Mouse (Mus musculus) R1 (cell line): Measurements from ENCODE around the gene Cask.
"Not testable (repeated sequence)": the region's sequence is repeated elsewhere in the genome, so short reads cannot be mapped to it uniquely, and the experiment has no call there.

ENCODE experiments used
- DNase-seq: peaks from one replicate; pipeline ENCODE4 v3.0.0-alpha.2; 2018; ENCODE audit warnings: low read depth, low spot score

Cask gene

DNA sequence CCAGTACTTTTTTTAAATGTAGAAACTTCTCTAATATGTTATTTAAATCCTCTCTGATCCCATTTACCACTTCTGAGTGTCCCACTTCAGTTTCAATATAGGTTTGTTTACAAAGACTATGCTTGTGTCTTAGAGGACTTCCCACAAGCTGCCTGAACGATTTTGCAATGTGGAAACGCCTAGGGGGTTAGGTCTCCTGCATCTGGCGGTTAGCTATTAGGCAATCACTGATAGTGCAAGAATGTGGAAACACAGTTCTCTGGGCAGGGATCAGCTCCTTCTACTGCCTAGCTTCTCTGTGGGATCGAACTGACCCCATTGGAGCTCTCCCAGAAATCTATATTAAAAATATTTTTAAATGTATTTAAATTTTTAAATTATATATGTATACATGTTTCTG lies at the start of gene Cask:
TSS of gene Cask (minus strand) at position 83 of the 400 bp plus-strand sequence.
- DNase-seq, result no peak

DNA sequence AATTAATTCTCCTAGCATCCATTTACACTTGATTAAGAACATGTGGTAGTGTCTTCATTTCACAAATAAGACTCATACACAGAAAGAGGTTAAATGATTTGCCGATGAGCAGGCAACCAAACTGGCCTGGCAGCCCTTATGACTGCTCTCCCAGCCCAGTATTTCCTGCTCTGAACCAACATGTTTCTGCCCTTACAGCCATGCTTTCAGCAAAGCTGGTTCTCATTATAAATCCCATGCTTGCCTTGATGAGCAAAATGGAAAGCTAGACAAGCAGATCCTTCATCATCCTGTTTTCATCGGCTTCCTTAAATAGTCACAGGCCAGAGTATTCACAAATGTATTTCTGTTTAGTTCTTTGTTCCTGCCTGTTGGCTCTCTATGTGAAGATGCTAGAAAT lies 38.8 kb upstream of the Cask start:
- DNase-seq, result no peak

DNA sequence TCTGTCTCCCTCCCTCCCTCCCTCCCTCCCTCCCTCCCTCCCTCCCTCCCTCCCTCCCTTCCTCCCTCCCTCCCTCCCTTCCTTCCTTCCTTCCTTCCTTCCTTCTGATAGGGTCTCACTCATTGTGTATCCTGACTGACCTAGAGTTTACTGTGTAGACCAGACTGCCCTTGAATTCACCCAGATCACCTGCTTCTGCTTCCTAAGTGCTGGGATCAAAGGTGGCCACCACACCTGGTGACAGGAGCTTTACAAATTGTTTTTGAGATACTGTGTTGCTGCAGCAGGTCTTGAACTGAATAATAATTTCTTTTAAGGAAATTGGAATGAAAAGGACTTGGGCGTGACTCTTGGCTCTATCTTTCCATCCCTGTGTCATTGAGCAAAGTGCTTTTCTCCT lies 33.2 kb upstream of the Cask start:
- no peak for DNase-seq

DNA sequence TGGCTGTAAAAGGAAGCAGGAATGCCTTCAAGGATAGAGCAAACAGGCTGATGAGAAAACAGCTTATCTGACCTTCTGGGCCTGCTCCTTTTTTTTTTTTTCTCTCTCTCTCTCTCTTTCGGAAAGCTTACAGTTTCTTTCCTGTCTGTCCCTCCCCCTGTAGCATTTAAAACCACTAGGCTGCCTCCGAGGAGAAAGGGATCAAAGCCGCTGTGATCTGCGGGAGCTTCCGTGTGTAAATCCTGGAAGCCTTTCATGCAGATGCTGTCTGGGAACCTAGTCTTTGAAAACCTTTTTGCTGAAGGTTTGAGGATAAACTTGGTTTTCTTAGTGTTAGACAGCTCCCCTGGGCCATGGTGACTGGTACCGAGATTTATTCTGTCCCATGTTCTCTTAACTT lies 30.8 kb upstream of the Cask start:
- DNase-seq, result peak; percentile 71

DNA sequence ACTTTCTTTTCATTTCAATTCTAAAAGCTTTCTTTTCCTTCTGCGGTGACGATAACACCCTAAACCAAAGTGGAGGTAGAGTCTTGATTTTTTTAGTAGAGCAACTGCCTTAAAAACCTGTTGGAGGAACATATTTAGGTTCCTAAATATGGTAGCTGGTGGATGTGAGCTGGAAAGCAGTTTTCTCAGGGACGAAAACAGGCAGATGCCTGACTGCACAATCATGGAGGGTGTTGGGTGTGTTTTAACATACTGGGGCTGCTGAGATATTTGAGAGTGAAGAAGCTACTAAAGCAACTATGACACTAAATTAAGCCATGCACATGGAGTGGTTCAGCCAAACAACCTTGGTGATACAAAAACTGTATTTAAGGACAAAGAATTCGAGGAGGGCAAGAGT lies 9.0 kb upstream of the Cask start:
- DNase-seq, result no peak

DNA sequence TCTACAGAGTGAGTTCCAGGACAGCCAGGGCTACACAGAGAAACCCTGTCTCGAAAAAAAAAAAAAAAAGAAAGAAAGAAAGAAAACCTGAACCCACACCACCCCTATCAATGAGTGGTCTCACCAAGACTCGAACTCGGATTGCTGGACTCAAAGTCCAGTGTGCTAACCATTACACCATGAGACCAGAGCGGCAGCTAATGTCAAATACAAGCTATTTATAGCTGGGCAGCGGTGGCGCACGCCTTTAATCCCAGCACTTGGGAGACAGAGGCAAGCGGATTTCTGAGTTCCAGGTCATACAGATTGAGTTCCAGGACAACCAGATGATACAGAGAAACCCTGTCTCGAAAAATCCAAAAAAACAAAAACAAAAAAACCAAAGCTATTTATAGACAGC lies 7.9 kb upstream of the Cask start:
- DNase-seq, result peak; percentile 49

DNA sequence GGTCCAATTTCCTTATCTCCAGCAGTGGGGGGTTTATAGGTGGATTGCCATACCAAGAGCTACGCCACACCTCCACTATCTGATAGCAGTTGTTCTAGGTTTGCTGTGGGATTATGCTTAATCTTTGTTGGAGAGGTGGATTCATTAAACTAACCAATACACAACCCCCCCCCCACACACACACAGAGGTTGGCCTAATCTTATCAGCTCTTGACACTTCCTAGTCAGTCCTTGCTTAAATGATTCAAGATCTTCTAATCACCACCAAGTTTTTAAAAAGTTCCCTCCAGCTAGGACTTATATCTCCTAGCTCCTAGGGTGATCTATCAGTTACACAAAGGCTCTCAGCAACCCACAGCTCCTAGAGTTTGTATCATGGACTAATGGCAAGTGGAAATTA lies 2.7 kb downstream of the Cask start:
- DNase-seq, result no peak

DNA sequence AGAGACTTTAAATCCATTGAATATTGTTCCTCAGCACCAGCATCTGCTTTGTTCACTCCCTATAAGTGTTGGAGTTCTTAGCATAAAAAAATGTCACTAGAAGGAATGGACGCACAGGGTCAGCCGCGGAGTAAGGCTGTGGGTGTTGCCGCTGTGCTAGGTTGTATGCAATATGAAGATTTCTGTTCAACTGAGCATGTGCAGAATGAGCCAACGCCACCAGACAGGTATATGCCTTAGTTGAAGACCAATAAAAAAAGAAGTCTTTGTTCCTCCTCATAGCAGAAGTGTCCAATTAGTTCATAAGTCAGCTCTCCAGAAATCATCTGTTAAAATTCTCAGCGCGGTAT lies 3.7 kb downstream of the Cask start:
- no peak for DNase-seq

DNA sequence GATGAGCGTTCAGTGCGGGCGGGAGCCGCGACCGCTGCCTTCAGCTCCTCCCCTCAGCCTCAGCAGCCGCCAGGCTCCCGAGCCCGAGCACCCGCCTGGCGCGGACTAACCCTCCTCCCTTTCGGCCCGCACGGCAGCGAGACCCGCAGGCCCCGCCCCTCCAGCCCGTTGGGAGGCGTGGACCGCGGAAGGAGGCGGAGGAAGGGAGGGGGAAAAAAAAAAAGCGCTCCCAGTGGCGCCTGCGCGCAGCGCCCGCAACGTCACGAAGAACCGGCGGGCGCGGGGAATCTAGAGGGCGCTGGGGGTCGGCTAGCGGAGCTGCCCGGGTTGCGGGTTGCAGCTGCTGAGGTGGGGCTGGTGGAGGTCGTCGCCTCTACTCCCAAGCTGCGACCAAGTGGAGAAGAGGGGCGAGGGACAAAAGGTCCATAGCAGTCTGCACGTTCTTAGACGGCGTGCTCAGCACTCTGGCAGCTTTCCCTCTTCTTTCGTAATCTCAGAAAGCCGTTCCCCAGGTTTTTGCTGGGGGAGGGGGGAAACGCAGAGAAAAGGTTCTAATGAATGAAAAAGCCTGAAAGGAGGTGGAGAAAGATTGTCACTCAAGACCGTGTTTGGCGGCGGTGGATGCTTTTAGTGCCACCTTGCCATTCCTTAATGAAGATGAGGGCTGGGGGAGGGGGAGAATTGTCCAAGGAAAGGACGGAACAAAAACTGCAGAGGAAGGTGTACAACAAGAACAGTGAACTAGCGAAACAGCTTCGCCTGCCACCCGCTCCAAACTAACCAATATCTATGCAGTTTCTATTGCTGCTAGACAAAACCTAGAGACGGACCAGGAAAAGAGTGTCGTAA lies 4.3 kb downstream of the Cask start:
- peak; percentile 82 for DNase-seq

DNA sequence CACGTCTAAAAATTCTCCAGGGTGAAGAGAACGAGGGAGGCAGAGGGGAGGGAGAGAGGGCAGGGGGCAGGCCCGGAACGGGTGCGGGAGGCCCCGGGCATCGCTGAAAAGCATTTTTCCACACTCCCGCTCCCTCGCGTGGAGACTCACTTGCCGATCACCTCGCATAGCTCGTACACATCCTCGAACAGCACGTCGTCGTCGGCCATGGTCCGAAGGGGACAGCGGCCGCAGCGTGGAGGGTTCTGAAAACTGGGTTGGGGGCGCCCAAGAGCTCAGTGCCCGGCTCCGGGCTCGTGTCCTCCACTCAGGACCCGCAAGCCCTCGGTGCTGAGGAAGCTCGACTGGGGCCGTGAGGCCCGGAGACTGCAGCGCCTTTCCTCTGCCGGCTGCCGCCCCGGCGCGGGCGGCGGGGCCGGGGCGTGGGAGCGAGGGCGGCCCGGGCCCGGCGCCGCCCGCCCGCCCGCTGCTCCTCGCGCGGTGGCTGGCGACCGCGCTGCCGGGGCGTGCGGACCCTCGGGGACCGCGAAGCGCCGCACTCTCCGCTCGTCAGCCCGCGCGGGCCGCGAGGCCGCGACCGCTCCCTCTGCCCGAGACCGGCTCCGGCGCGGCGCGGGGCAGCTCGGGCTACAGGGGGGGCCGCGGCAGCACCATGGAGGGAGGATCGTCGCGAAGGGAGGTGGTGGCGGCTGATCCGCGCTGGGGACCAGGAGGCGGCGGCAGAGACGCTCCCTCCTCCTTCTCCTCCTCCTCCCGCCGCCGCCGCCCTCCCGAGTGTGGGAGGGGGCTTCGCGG lies 5.1 kb downstream of the Cask start:
- DNase-seq, result peak; percentile 24

DNA sequence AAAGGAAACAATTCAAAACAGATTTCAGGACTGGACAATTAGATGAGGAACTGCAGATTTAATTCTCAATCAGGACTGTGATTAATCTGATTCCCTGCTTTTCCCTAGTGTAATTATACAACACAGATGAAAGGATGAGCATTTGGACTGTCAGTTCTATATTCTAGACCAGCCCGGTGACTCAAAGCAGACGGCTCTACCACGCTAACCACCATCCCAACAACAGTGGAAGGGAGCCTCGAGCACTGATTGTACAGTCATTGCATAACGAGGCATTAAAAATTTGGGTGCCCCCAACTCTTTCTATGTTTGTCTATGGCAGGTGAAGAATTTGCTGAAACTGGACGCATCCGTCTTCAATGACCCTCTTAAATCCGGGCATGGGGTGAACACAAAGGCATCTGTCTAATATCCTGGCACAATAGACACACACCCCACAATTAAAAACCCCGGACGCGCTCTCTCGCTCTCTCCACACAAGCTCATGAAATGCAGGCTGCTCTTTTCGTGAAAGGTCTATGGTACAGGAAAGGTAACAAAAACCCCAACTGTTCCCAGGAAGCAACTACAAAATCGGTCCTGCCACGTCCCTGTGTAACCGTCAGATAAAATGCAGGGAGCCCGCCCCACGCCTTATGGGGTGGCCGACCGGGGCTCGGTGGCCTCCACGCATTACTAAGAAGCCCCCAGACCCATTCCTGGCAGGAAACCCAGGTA lies 5.9 kb downstream of the Cask start:
- DNase-seq, result peak; percentile 15

DNA sequence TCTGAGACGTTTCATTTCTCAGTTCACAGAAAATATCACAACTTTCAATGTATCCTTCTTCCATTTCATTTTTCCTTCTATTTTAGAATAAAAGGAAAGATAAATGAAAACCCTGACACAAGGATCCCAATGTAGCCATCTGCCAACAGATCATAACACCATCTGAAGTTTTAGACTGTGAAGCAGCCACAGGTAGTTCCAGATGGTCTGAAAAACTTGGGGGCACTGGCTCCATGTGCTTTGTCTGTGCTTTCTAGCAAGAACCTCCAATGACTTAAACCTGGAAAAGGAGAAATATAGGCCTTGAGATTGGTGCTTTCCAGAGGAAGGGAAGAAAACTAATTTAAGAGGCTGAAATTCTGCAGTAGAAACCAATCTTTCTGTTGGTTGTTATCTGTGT lies 28.4 kb downstream of the Cask start:
- DNase-seq, result no peak

DNA sequence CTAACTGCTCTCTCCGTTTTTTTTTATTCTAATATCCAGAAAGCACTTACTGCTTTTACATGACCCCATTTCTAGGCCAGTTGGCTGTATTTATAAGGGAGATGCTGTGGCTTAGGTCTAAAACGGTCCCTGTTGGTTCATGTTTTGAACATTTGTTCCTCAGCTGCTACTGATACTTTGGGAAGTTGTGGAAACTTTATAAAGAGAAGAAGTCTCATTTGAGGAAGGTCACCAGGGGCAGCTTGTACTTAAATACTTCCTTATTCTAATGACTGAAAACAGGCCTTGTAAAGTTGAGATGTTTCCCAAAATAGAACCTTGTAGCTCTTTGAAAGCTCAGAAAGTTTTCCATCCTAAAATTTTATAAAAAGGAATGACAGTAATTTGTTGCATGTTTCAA lies 52.4 kb downstream of the Cask start:
- no peak for DNase-seq

DNA sequence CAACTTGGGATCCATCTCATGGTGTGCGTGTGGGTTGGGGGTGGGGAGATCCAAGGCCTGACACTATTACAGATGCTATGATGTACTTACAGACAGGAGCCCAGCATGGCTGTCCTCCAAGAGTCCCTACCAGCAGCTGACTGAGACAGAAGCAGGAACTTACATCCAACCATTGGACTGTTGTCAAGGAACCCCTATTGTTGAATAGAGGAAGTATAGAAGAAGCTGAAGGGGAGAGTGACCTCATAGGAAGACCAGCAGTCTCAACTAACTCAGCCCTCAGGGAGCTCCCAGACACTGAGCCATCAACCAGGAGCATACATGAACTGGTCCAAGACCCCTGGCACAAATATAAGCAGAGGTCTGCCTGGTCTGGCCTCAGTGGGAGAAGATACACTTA lies 85.5 kb downstream of the Cask start:
- no peak for DNase-seq

DNA sequence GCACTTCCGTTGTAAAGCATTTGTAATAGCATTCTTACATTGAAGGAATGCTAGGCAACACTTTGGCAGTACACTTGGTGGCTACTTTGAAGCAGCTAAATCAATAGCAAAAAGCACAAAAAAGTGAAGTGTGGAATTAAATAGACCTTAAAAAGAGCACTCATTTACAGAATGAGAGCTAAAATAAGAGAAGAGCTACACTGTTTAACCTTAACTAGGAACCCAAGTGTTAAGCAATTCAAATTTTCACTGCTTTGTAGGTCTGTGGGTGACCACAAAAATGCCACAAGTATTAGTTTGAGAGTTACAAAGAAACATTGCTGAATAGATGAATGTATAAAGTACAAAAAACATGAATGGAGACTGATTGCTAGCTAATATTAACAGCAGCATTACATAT lies 86.1 kb downstream of the Cask start:
- DNase-seq, result no peak

DNA sequence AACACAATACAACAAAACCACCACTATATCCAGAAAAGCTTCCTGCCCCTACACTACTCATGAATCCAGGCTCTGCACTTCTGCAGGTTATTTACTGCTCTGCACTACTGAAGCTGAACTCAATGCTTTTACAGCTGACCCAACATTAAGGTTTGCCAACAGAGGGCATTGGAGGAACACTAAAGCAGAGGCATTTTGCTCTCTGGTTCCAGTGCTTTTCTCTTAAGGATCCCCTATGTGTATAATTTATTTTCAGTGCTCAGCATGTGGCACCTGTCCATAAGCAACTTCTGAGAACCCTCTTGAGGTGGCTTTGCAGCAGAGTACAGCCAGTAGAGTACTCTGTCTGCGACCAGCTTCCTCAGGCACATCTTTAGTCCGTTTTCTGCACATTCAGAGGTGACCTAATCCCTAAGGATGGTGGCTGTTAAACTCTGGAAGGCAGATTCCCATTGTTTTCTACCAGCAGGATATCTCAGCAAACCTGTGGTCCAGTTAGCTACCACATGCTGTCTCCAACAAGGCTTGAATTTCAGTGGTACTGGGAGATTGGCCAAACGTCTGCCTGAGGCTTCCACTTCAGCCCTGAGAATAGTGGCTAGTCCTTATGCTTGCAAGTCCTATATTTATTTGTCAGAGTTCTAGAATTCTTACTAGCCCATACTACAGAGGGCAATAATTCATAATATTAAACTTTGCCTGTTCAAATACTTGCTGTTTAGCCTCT lies 93.7 kb downstream of the Cask start:
- peak; percentile 29 for DNase-seq

DNA sequence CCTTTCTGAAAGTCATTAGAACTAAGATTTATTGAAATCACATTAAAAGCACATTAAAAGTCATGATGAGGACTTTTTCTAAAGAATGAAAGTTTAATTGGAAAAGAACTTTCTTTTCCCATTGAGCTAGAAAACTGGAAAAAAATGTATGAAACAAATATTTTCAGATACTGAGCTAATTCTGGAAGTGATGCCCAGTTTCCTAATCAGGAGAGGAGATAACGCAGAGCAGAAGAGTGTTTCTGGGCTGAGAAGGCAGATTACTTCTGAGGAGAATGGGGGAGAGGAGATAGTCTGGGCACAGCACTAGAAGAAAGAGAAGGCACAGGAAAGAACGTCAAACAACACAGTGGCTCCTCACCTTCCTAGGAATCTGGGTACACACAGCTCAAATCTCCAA lies 110.1 kb downstream of the Cask start:
- DNase-seq, result no peak

DNA sequence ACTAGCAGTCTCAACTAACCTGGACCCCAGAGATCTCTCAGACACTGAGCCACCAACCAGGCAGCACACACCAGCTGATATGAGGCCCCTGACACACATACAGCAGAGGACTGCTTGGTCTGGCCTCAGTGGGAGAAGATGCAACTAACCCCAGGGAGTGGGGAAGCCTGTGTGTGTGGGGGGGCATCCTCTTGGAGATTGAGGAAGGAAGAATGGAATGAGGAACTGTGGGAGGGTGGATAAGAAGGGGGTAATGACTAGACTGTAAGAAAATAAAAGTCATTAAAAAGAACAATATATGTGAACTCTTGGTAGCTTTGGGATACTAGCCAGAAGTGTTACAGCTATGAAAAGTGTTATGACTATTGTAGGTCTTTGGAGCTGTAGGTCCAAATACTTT lies 120.4 kb downstream of the Cask start:
- not testable (repeated sequence) for DNase-seq

DNA sequence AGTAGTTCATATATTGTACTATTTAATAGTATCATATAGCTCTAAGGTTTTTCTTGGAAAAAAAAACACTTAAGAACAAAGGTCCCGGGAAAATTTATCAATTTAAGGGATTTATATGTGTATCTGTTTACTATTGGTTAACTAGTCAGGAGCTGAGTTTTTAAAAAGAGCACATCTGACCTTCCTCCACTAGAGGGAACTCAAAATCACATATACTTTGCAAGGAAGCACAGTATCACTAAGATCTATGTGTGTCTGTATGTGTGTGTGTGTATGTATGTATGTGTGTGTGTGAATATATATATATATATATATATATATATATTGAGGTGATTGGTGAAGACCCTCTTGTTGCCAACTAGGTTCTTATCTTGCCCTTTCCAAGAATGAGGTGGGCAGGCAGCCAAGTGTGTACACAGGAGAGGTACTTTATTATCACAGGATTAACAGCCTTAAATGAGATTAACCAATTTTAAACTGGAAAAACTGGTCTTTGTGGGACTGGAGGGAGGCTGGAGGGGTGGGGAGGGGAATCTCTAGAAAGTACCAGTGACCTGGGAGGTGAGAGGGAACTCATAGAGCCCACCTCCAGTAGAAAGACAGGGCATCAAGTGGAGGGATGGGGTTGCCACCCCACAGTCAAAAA lies 121.2 kb downstream of the Cask start:
- no peak for DNase-seq

DNA sequence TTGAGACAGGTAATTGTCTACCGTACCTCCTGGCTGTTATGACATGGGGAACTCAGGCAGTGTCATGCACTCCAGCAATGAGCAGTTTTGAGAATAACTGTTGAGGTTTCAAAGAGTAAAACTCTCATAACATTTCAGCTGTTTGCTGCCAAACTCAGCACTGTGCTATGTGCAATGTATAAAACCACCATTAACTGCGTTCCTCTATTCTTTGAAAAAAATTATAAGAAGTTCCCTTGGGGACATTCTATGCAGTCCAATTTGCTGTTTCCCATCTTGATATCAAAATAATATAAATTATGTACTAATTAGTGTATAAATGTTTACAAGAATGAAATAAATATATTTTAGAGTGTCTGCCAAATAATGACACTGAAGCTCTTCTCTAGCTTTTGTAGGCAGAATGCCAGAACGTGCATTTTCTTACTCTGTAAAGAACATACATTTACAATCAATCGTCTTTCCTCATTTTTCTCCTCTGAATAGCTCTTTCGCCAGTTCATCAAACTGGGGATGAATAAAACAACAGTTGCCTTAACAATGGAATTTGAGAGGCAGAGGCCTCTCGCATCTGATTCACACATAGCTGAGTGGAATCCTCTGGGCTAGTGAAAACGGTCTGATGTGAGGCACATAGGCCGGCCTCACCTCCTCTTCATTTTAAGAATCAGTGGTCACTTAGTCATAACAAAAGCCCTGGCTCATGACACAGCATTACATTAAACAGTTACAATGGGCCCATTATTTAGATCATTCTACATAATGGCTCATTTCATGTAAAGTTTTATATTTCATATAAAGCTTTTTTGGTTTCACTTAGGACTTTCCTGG lies 125.4 kb downstream of the Cask start:
- DNase-seq, result no peak
